Mouse (Mus musculus): Measurements from ENCODE around the gene Rfx1.

DNA sequence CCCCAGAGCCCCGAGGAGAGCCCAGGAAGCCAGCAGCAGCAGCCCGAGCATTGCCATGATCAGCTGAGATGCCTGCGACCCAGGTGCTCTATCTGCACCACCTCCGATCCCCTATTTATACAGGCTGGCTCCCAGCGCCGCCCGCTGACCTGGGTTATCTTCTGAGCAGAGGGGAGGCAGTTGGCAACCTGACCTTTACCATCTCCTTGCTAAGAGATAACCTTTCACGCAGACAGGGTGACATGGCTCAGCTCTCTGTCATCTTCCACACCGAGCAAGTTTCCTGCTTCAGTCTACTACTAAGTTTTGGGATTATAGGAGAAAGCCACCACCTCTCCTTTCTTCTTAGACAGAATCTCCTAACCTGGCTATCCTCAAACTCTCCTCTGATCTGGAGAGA lies 21.7 kb upstream of the Rfx1 start, which contains the start of gene Rln3:
- TF ChIP-seq POLR2A (IDR thresholded peaks at IDR 0.05; ENCODE audit: low read depth, low read length) = no peak
- TF ChIP-seq CTCF (IDR thresholded peaks at IDR 0.05; ENCODE audit: extremely low read depth, insufficient read depth, insufficient read length, insufficient replicate concordance) = no peak
